Mouse (Mus musculus) heart, adult 2 months (tissue): ENCODE data around the gene Trp53rka.

ENCODE experiments used
- CTCF ChIP-seq: fragments of 200-600 bp; IDR thresholded peaks from 2 replicates; pipeline ENCODE4 v1.8.1; 2022; ENCODE audit warnings: antibody characterized with exemption, mild to moderate bottlenecking, moderate library complexity
- EP300 ChIP-seq: fragments of 200-500 bp; IDR thresholded peaks from 2 replicates; pipeline ENCODE4 v1.6.1; 2011; ENCODE audit warnings: low read depth, low read length, control low read depth; ENCODE audit not compliant: insufficient read depth
- POLR2A ChIP-seq: fragments of 200-500 bp; IDR thresholded peaks from 2 replicates; pipeline ENCODE4 v1.6.1; 2011; ENCODE audit warnings: mild to moderate bottlenecking, low read depth, low read length, control low read depth; ENCODE audit not compliant: insufficient read depth

GRCm38 (mm10) chr2:165486401-165486800 lies 6.7 kb downstream of the Trp53rka start:
- TF ChIP-seq CTCF (no peak), POLR2A (no peak), EP300 (no peak)
